ENCODE assay signal across 9 mouse cellular contexts in genomic region chr19:26731809-26732208, GRCm38 (mm10).
A peak's percentile ranks its signal among the peaks of the same experiment; 100 is the strongest.
DNase-seq lines count a peak whose midpoint lies in the region; ATAC-seq and TF ChIP-seq lines count a peak whose summit lies in the region.
"Had no signal": no experiment of that assay in that cellular context is flagged by ENCODE, and none has a peak within 500 bp of the region (broad histone marks: within the 10 kb centered on the region; RNA-seq: fewer than 3 reads in every experiment).

No protein-coding gene starts in this region.

- peak; percentile 87 for DNase-seq in kidney, postnatal 0 days (ENCODE audit: low spot score)
- DNase-seq in kidney, postnatal 25 days = no peak
- DNase-seq in CD4-positive helper T cell, adult 2 months (ENCODE audit: low read depth, low spot score) = peak; percentile 26
- DNase-seq in MEL (ENCODE audit: low read depth, low spot score) = peak; percentile 41
- peak; percentile 69 for DNase-seq in forebrain, postnatal 0 days
- DNase-seq in frontal cortex, postnatal 25 days (ENCODE audit: low spot score in 2 of 2) = no peak
- no peak for DNase-seq in thymus, adult 18-20 months
- DNase-seq: gastrocnemius, postnatal 25 days had no signal

- H3K79me2 ChIP-seq in MEL (ENCODE audit: control insufficient read depth, insufficient read depth, low read length, poor library complexity) = no peaks in the 10 kb centered on the region

- H3K4me2 ChIP-seq in kidney, postnatal 0 days (ENCODE audit: low read length) = no peak overlapping the region
- H3K4me2 ChIP-seq in forebrain, postnatal 0 days (ENCODE audit: low read depth) = no peak overlapping the region

- H3K4me1 ChIP-seq in kidney, postnatal 0 days (replicated peaks; ENCODE audit: insufficient read depth, low read length) = no peaks in the 10 kb centered on the region
- H3K4me1 ChIP-seq in MEL (ENCODE audit: control insufficient read depth in 1 of 2, insufficient read depth in 2 of 2, low read length in 2 of 2) = no peaks in the 10 kb centered on the region
- no peaks in the 10 kb centered on the region; the same call in 1 of the 2 replicates for H3K4me1 ChIP-seq in forebrain, postnatal 0 days (ENCODE audit: insufficient read depth)

- no peak overlapping the region for H3K27ac ChIP-seq in kidney, postnatal 0 days
- H3K27ac ChIP-seq in MEL (ENCODE audit: control insufficient read depth, low read depth, low read length) = no peak overlapping the region
- H3K27ac ChIP-seq in forebrain, postnatal 0 days (ENCODE audit: low read depth, low read length) = no peak overlapping the region

- no peak for TF ChIP-seq EP300 in MEL (IDR thresholded peaks at IDR 0.05; ENCODE audit: low read depth in 1 of 2, low read length in 2 of 2)

- H3K4me3 ChIP-seq in kidney, postnatal 0 days (replicated peaks; ENCODE audit: low read depth, low read length) = no peak overlapping the region
- no peak overlapping the region for H3K4me3 ChIP-seq in MEL (ENCODE audit: control insufficient read depth in 1 of 2, insufficient read depth in 1 of 2, low read depth in 2 of 2, low read length in 2 of 2)
- H3K4me3 ChIP-seq in forebrain, postnatal 0 days (ENCODE audit: low read depth, low read length) = no peak overlapping the region

- ATAC-seq in kidney, postnatal 0 days (replicated peaks; ENCODE audit: low FRiP score, low read depth) = no peak
- ATAC-seq in forebrain, postnatal 0 days = peak; percentile 42; the same call in 1 of the 2 replicates
- ATAC-seq in inflammation-experienced regulatory T-cells, adult 6 months = no peak

- H3K27me3 ChIP-seq in kidney, postnatal 0 days (ENCODE audit: insufficient read depth, low read length) = no peaks in the 10 kb centered on the region
- H3K27me3 ChIP-seq in MEL (ENCODE audit: control insufficient read depth in 1 of 2, insufficient read depth in 2 of 2, low read length in 2 of 2) = no peaks in the 10 kb centered on the region
- no peaks in the 10 kb centered on the region for H3K27me3 ChIP-seq in forebrain, postnatal 0 days (ENCODE audit: insufficient read depth, low read length)

- H3K9ac ChIP-seq in kidney, postnatal 0 days (ENCODE audit: low read depth, low read length) = no peak overlapping the region
- no peak overlapping the region for H3K9ac ChIP-seq in MEL (ENCODE audit: control insufficient read depth, low read depth, low read length, poor library complexity, severe bottlenecking)
- no peak overlapping the region for H3K9ac ChIP-seq in forebrain, postnatal 0 days

- H3K36me3 ChIP-seq in kidney, postnatal 0 days (ENCODE audit: insufficient read depth, low read length) = no peaks in the 10 kb centered on the region
- no peaks in the 10 kb centered on the region for H3K36me3 ChIP-seq in MEL (ENCODE audit: control insufficient read depth in 1 of 2, insufficient read depth in 2 of 2, low read length in 2 of 2)
- H3K36me3 ChIP-seq in forebrain, postnatal 0 days (ENCODE audit: insufficient read depth) = no peaks in the 10 kb centered on the region

- WGBS in kidney, postnatal 0 days = 2% methylated on average over 4 of the region's 4 CpGs
- 4% methylated on average over 4 of the region's 4 CpGs for WGBS in forebrain, postnatal 0 days

- no peaks in the 10 kb centered on the region for H3K9me3 ChIP-seq in kidney, postnatal 0 days (replicated peaks; ENCODE audit: low read length)
- H3K9me3 ChIP-seq in MEL (replicated peaks; ENCODE audit: insufficient read depth, low read length) = no peaks in the 10 kb centered on the region
- no peaks in the 10 kb centered on the region for H3K9me3 ChIP-seq in forebrain, postnatal 0 days (ENCODE audit: low read length)

- peak; percentile 78 for TF ChIP-seq RAD21 in MEL (IDR thresholded peaks at IDR 0.05; ENCODE audit: low read depth, low read length)

- peak; percentile 72 for TF ChIP-seq CTCF in kidney, postnatal 0 days (IDR thresholded peaks at IDR 0.05; ENCODE audit: low read depth)
- TF ChIP-seq CTCF in MEL (IDR thresholded peaks at IDR 0.05 in 2 of 3, conservative IDR thresholded peaks at IDR 0.05 in 1 of 3; ENCODE audit: control insufficient read depth in 1 of 3, insufficient read depth in 1 of 3, low read depth in 2 of 3, low read length in 3 of 3, poor library complexity in 1 of 3, severe bottlenecking in 1 of 3) = peak in 2 of 3 experiments; percentile 13 to 61; a peak in 3 of 6 replicates
- TF ChIP-seq CTCF in forebrain, postnatal 0 days (IDR thresholded peaks at IDR 0.05; ENCODE audit: low read depth) = peak; percentile 75

- no peak for TF ChIP-seq POLR2A in MEL (IDR thresholded peaks at IDR 0.05; ENCODE audit: control insufficient read depth in 1 of 2, insufficient read depth in 1 of 2, low read depth in 1 of 2, low read length in 2 of 2, poor library complexity in 1 of 2)

TF ChIP-seq in MEL, 35 proteins besides CTCF, POLR2A, EP300 and RAD21:
- TF ChIP-seq NRF1 (IDR thresholded peaks at IDR 0.05; ENCODE audit: insufficient read depth, low read depth, low read length, poor library complexity, severe bottlenecking) (no peak), TAL1 (IDR thresholded peaks at IDR 0.05; ENCODE audit: low read length) (no peak), HCFC1 (IDR thresholded peaks at IDR 0.05; ENCODE audit: low read depth, low read length) (no peak), SMC3 (IDR thresholded peaks at IDR 0.05; ENCODE audit: low read depth, low read length) (peak; percentile 67), RCOR1 (IDR thresholded peaks at IDR 0.05; ENCODE audit: low read depth, low read length) (no peak), BHLHE40 (IDR thresholded peaks at IDR 0.05; ENCODE audit: borderline replicate concordance, low read depth, low read length) (no peak), ZC3H11A (IDR thresholded peaks at IDR 0.05; ENCODE audit: low read depth, low read length) (peak; percentile 67)

Comparison
In these comparisons a context has a peak if more than half of its experiments do, and no peak if none do; other contexts are left out.
1. DNase-seq: peak in kidney, postnatal 0 days (single experiment), CD4-positive helper T cell, adult 2 months (single experiment), MEL (single experiment) and forebrain, postnatal 0 days (single experiment); none in kidney, postnatal 25 days (0 of 2), frontal cortex, postnatal 25 days (0 of 2) and thymus, adult 18-20 months (0 of 2).
2. Peak in every context shown above with its lines, with median percentiles within 50 percentile points of each other: CTCF ChIP-seq.